Mouse (Mus musculus) myocyte (in vitro differentiated cells): ENCODE measurements around the gene Camta1.

Experiments
- CEBPB ChIP-seq: IDR thresholded peaks from 2 replicates; pipeline ENCODE4 v1.6.1; 2011; ENCODE audit warnings: mild to moderate bottlenecking, moderate library complexity; ENCODE audit not compliant: poor library complexity, insufficient read depth, severe bottlenecking
- E2F4 ChIP-seq: IDR thresholded peaks from one replicate; pipeline ENCODE4 v1.6.1; 2011; ENCODE audit warnings: mild to moderate bottlenecking, control low read depth, moderate library complexity; ENCODE audit not compliant: insufficient read depth
- MAX ChIP-seq: IDR thresholded peaks from one replicate; pipeline ENCODE4 v1.6.1; 2011; ENCODE audit warnings: low read depth, mild to moderate bottlenecking, control low read depth
- MYOD1 ChIP-seq, 3 experiments: IDR thresholded peaks; one replicate each; pipeline ENCODE4 v1.6.1; 2011; ENCODE audit warnings: control low read depth in 2 of 3, low read depth in 2 of 3, mild to moderate bottlenecking in 2 of 3, moderate library complexity in 1 of 3; ENCODE audit not compliant: insufficient read length in 2 of 3, control insufficient read depth in 1 of 3
- MYOG ChIP-seq, 3 experiments: IDR thresholded peaks; one replicate each; pipeline ENCODE4 v1.6.1; 2011; ENCODE audit warnings: control low read depth in 2 of 3, low read depth in 2 of 3, mild to moderate bottlenecking in 2 of 3; ENCODE audit not compliant: insufficient read length in 2 of 3, control insufficient read depth in 1 of 3, insufficient read depth in 1 of 3
- POLR2A ChIP-seq: IDR thresholded peaks from one replicate; pipeline ENCODE4 v1.6.1; 2011; ENCODE audit warnings: low read depth, mild to moderate bottlenecking, control low read depth, moderate library complexity; ENCODE audit not compliant: insufficient read length
- POLR2AphosphoS2 ChIP-seq: IDR thresholded peaks from one replicate; pipeline ENCODE4 v1.6.1; 2011; ENCODE audit warnings: low read depth, control low read depth; ENCODE audit not compliant: insufficient read length
- REST ChIP-seq: IDR thresholded peaks from one replicate; pipeline ENCODE4 v1.6.1; 2011; ENCODE audit warnings: mild to moderate bottlenecking, control low read depth, moderate library complexity; ENCODE audit not compliant: insufficient read depth, insufficient read length
- SRF ChIP-seq: IDR thresholded peaks from one replicate; pipeline ENCODE4 v1.6.1; 2011; ENCODE audit warnings: low read depth; ENCODE audit not compliant: control insufficient read depth, insufficient read length
- TCF12 ChIP-seq: IDR thresholded peaks from one replicate; pipeline ENCODE4 v1.6.1; 2011; ENCODE audit warnings: mild to moderate bottlenecking, control low read depth; ENCODE audit not compliant: poor library complexity, insufficient read depth, severe bottlenecking
- TCF3 ChIP-seq: IDR thresholded peaks from one replicate; pipeline ENCODE4 v1.6.1; 2011; ENCODE audit warnings: low read depth, control low read depth; ENCODE audit not compliant: insufficient read length
- USF1 ChIP-seq: IDR thresholded peaks from one replicate; pipeline ENCODE4 v1.6.1; 2011; ENCODE audit warnings: low read depth, mild to moderate bottlenecking, control low read depth, moderate library complexity

- TF ChIP-seq CEBPB (no peak), POLR2A (no peak), MAX (no peak), E2F4 (no peak), POLR2AphosphoS2 (no peak), TCF12 (no peak), SRF (no peak), MYOG (IDR thresholded peaks at IDR 0.05; ENCODE audit: control insufficient read depth in 1 of 3, insufficient read depth in 1 of 3, insufficient read length in 2 of 3, low read depth in 2 of 3) (no peak), USF1 (no peak), TCF3 (no peak), REST (no peak), MYOD1 (IDR thresholded peaks at IDR 0.05; ENCODE audit: control insufficient read depth in 1 of 3, insufficient read length in 2 of 3, low read depth in 2 of 3) (no peak)
These were observed 962.8 kb downstream of the Camta1 start for GRCm38 (mm10) chr4:150898716-150899365.
